Mouse (Mus musculus): ENCODE data around the gene Ssc4d. TPM values are rescaled to one million over a fixed set of nuclear protein-coding genes. Genes with fewer than 3 reads are reported as not detected.

Ssc4d gene
- polyA plus RNA-seq, 1 experiment = 0.27 TPM

DNA sequence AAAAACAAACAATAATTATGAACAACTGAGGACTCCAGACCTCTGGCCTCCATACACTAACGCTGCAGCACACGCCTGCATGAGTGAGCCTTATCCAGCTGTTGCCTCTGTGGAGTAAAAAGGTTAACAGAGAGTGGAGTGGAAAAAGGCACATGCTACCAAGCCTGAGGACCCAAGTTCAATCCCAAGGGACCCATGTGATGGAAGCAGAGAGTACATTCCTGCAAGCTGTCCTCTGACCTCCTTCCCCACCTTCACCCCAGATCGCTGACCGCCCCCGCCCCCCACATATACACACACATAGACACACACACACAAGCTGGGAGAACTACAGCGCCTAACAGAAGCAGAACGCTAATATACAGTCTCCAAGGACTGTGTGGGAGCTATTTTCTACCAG lies 50.4 kb downstream of the Ssc4d start:
- Histone ChIP-seq H3K4me1 (ENCODE audit: control insufficient read depth) (no peaks in the 10 kb centered on the region), H3K27me3 (ENCODE audit: control insufficient read depth) (no peaks in the 10 kb centered on the region), H3K4me3 (replicated peaks) (no peak overlapping the region), H3K36me3 (ENCODE audit: control insufficient read depth) (peaks cover 88% of the 10 kb centered on the region), H3K9me3 (ENCODE audit: control insufficient read depth, low read length) (no peaks in the 10 kb centered on the region)
- TF ChIP-seq GATA1 (IDR thresholded peaks at IDR 0.05; ENCODE audit: low read length) = no peak
- no peak for TF ChIP-seq TAL1 (IDR thresholded peaks at IDR 0.05; ENCODE audit: low read length)

DNA sequence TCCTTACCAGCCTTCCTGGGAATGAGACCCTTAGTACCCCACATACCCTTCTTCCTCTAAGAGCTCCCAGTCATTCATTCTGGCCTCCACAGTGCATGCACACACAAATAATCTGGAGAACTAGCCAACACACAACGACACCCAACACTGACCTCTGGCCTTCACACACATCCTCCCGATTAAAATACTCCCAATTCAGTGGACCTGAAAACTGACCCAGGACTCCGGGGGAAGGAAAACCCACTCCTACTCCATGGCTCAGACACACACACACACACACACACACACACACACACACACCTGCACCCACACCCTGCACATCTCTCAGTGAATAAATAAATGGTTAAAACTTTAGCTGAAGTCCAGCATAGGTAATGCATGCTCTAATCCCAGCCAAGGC lies 54.4 kb downstream of the Ssc4d start:
- H3K9me3 ChIP-seq (ENCODE audit: control insufficient read depth, low read length) = no peaks in the 10 kb centered on the region
- no peak overlapping the region for H3K4me3 ChIP-seq (replicated peaks)
- TF ChIP-seq TAL1 (IDR thresholded peaks at IDR 0.05; ENCODE audit: low read length) = no peak
- no peak for TF ChIP-seq GATA1 (IDR thresholded peaks at IDR 0.05; ENCODE audit: low read length)
- no peaks in the 10 kb centered on the region for H3K27me3 ChIP-seq (ENCODE audit: control insufficient read depth)
- peaks cover 87% of the 10 kb centered on the region for H3K36me3 ChIP-seq (ENCODE audit: control insufficient read depth)
- peaks cover 8% of the 10 kb centered on the region for H3K4me1 ChIP-seq (ENCODE audit: control insufficient read depth)

DNA sequence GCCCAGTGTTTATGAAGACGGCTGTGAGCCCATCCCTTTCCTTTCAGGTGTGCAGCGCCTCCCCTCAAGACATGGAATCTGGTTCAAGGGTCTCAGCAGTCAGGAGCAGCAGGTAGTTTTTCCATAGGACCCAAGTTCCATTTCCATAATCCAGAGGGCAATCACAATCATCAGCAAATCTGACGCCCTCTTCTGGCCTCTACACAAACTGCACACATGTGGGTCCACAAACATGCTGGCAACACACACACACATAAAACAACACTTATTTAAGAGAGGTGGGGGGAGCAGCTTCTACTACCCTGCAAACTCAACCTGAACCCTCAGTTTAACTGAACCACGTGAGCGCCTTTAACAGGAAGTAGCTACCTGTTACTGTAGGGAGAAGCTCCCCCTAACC lies 55.7 kb downstream of the Ssc4d start:
- Histone ChIP-seq H3K4me3 (replicated peaks) (no peak overlapping the region), H3K4me1 (ENCODE audit: control insufficient read depth) (peaks cover 11% of the 10 kb centered on the region), H3K27me3 (ENCODE audit: control insufficient read depth) (no peaks in the 10 kb centered on the region), H3K9me3 (ENCODE audit: control insufficient read depth, low read length) (no peaks in the 10 kb centered on the region), H3K36me3 (ENCODE audit: control insufficient read depth) (peaks cover 84% of the 10 kb centered on the region)
- TF ChIP-seq TAL1 (IDR thresholded peaks at IDR 0.05; ENCODE audit: low read length) = no peak
- TF ChIP-seq GATA1 (IDR thresholded peaks at IDR 0.05; ENCODE audit: low read length) = no peak

DNA sequence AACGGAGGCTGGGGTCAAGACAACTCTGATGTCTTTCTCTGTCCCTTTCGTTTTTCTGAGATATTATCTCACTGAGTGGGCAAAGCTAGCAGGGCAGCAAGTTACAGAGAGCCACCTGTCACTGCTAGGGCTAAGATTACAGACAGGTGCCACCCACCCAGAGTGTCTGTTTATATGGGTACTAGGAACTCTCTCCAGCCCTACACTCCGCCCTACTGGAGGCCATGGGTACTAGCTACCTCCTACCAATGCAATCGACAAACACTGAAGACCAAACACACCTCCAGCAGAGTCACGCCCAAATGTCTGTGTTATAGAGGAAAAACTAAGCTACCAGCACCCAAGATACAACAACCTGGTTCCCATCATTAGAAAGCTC lies 56.3 kb downstream of the Ssc4d start:
- TF ChIP-seq GATA1 (IDR thresholded peaks at IDR 0.05; ENCODE audit: low read length) (no peak), TAL1 (IDR thresholded peaks at IDR 0.05; ENCODE audit: low read length) (no peak)
- H3K36me3 ChIP-seq (ENCODE audit: control insufficient read depth) = peaks cover 85% of the 10 kb centered on the region

DNA sequence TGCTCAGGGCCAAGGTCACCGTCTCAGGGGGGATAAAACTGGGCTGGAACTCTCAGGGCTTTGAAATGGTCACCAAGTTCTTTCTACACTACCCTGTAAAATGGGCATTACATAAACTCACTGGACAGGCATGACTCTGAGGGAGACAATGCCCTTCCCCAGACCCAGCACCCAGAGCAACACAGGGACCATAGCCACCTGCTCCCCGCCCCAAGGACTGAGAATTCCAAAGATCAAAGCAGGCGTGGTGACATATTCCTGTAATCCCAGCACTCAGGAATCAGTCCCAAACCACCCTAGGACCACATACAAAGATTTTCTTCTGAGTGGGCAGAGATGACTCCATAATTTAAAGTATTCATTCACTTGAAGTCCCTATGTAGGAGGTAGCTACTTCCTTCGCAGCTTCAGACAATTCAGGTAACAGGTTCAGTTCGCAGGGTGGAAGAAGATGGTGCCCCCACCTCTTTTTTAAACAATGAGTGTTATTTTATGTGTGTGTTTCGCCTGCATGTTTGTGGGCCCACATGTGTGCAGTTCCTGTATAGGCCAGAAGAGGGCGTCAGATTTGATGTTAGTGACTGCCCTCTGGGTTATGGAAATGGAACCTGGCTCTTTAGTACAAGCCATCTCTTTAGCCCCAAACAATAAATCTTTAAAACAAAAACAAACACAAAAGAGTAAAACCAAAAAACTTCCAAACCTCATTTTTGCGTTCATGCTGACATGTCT lies 56.8 kb downstream of the Ssc4d start:
- Histone ChIP-seq H3K9me3 (ENCODE audit: control insufficient read depth, low read length) (no peaks in the 10 kb centered on the region), H3K36me3 (ENCODE audit: control insufficient read depth) (peaks cover 84% of the 10 kb centered on the region), H3K4me3 (replicated peaks) (no peak overlapping the region), H3K4me1 (ENCODE audit: control insufficient read depth) (peaks cover 17% of the 10 kb centered on the region), H3K27me3 (ENCODE audit: control insufficient read depth) (no peaks in the 10 kb centered on the region)
- no peak for TF ChIP-seq GATA1 (IDR thresholded peaks at IDR 0.05; ENCODE audit: low read length)
- no peak for TF ChIP-seq TAL1 (IDR thresholded peaks at IDR 0.05; ENCODE audit: low read length)

More for the DNA sequence above, 56.3 kb downstream of the Ssc4d start:
- H3K4me3 ChIP-seq (replicated peaks) = no peak overlapping the region
- no peaks in the 10 kb centered on the region for H3K9me3 ChIP-seq (ENCODE audit: control insufficient read depth, low read length)
- no peaks in the 10 kb centered on the region for H3K27me3 ChIP-seq (ENCODE audit: control insufficient read depth)
- peaks cover 16% of the 10 kb centered on the region for H3K4me1 ChIP-seq (ENCODE audit: control insufficient read depth)

DNA sequence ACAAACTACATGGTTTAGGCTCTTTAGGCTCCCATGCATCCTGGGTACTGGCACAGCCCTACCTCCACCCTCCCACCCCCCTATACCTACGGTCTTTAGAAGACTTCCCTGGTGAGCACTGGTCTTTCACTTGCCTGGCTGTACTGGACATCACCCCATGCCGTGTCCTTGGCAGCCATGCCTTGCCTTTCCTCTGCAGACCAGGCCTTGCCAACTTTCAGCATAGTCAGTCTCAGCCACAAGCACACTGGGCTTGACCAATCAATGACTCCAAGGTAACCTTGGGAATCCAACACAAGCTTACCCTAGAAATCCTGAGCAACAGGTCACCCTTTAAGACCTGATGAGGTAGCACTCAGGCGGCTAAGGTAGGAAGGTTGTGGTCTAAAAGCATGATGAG lies 57.7 kb downstream of the Ssc4d start:
- Histone ChIP-seq H3K36me3 (ENCODE audit: control insufficient read depth) (peaks cover 83% of the 10 kb centered on the region), H3K4me3 (replicated peaks) (no peak overlapping the region), H3K4me1 (ENCODE audit: control insufficient read depth) (peaks cover 17% of the 10 kb centered on the region), H3K27me3 (ENCODE audit: control insufficient read depth) (no peaks in the 10 kb centered on the region), H3K9me3 (ENCODE audit: control insufficient read depth, low read length) (no peaks in the 10 kb centered on the region)
- TF ChIP-seq TAL1 (IDR thresholded peaks at IDR 0.05; ENCODE audit: low read length) (no peak), GATA1 (IDR thresholded peaks at IDR 0.05; ENCODE audit: low read length) (no peak)

DNA sequence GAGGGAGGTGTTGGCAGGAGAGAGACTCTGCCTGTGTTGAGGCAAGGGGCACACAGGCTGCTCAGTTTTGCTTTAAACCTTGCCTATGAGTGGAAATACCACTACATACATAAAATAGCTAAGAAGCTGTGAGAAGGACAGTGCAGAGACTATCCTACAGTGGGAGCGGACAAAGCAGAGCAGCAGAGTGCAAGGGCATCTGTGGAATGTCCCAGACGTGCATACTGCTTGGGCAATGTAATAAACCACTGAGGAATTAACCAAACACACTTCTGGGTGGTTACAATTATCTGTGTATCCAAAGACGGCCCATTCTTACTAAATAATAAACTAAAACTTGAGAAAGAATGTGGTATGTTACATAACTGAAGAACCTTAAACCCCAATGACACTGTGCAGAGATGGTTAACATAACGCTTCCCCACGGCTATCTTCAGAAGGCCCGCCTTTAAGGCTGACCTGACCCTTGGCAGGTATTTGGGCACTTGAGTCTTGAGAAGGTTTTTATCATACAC lies 58.2 kb downstream of the Ssc4d start:
- no peak overlapping the region for H3K4me3 ChIP-seq (replicated peaks)
- no peaks in the 10 kb centered on the region for H3K9me3 ChIP-seq (ENCODE audit: control insufficient read depth, low read length)
- no peaks in the 10 kb centered on the region for H3K27me3 ChIP-seq (ENCODE audit: control insufficient read depth)
- peaks cover 17% of the 10 kb centered on the region for H3K4me1 ChIP-seq (ENCODE audit: control insufficient read depth)
- peaks cover 83% of the 10 kb centered on the region for H3K36me3 ChIP-seq (ENCODE audit: control insufficient read depth)
- TF ChIP-seq GATA1 (IDR thresholded peaks at IDR 0.05; ENCODE audit: low read length) (no peak), TAL1 (IDR thresholded peaks at IDR 0.05; ENCODE audit: low read length) (no peak)

DNA sequence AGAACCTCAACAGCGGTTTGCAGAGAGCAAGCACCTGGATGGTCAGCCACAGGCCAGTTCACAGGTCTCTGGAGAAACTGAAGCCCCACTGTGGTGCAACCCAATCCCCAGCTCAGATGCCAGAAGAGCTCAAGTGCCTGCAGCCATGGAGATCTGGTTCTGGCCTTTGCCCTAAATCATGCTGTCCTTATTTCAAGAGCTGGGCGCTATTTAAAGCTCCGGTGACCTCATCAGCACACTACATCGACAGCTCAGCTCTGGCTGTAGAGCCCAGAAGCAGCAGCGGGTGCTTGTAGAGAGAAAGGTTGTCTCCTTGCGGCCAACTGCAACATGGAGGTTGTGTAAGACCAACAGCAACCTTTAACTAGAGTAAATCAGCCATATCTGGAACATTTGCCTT lies 60.2 kb downstream of the Ssc4d start:
- TF ChIP-seq GATA1 (IDR thresholded peaks at IDR 0.05; ENCODE audit: low read length) (no peak), TAL1 (IDR thresholded peaks at IDR 0.05; ENCODE audit: low read length) (no peak)
- peaks cover 17% of the 10 kb centered on the region for H3K4me1 ChIP-seq (ENCODE audit: control insufficient read depth)
- no peaks in the 10 kb centered on the region for H3K9me3 ChIP-seq (ENCODE audit: control insufficient read depth, low read length)
- no peaks in the 10 kb centered on the region for H3K27me3 ChIP-seq (ENCODE audit: control insufficient read depth)
- H3K36me3 ChIP-seq (ENCODE audit: control insufficient read depth) = peaks cover 85% of the 10 kb centered on the region
- H3K4me3 ChIP-seq (replicated peaks) = no peak overlapping the region

DNA sequence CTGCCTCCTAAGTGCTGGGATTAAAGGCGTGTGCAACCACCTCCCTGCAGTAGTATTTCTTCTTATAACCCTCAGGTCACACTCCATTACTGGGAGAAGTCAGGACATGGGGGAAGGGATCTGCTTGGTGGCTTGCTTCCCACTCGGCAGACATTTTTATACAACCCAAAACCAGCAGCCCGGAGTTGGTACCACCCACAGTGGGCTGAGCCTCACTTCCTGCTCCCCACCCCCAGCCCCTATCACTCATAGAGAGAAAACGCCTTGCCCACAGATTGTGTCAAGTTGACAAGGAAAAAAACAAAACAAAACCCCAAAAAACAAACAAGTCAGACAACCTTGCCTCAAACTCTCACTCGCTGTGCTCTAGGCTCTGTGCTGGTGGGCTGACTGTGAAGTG lies 61.1 kb downstream of the Ssc4d start:
- Histone ChIP-seq H3K4me3 (replicated peaks) (no peak overlapping the region), H3K4me1 (ENCODE audit: control insufficient read depth) (peaks cover 17% of the 10 kb centered on the region), H3K9me3 (ENCODE audit: control insufficient read depth, low read length) (no peaks in the 10 kb centered on the region), H3K36me3 (ENCODE audit: control insufficient read depth) (peaks cover 84% of the 10 kb centered on the region), H3K27me3 (ENCODE audit: control insufficient read depth) (no peaks in the 10 kb centered on the region)
- TF ChIP-seq TAL1 (IDR thresholded peaks at IDR 0.05; ENCODE audit: low read length) (no peak), GATA1 (IDR thresholded peaks at IDR 0.05; ENCODE audit: low read length) (no peak)
